Mouse (Mus musculus): ENCODE data around the gene Dnlz.

Gene Dnlz

GRCm38 (mm10) chr2:26319519-26320244 is 32.2 kb downstream of the Dnlz start:
- DNase-seq = peak; percentile 23 to 29

DNA sequence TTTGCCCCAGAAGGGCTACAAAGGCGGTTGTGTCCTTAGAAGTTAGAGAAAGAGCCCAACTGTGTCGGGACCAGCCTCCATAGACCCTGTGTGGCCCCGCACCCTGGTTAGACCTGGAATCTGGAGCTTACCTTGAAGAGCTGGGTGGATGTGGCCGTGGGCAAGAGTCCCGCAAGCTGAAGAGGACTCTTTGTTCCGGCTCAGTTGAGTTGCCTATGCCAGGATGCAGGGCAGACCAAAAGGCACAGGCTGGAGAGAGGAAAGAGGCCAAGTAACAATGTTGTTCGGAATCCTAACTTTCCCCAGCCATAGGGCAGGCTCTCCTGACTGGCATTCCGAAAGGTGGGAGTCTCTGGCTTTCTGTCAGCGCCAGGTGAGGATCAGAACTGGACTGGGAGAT is 32.8 kb downstream of the Dnlz start:
- DNase-seq = peak; percentile 37 to 56

GRCm38 (mm10) chr2:26317991-26318672 is 33.8 kb downstream of the Dnlz start:
- peak; percentile 2 to 20 for DNase-seq

DNA sequence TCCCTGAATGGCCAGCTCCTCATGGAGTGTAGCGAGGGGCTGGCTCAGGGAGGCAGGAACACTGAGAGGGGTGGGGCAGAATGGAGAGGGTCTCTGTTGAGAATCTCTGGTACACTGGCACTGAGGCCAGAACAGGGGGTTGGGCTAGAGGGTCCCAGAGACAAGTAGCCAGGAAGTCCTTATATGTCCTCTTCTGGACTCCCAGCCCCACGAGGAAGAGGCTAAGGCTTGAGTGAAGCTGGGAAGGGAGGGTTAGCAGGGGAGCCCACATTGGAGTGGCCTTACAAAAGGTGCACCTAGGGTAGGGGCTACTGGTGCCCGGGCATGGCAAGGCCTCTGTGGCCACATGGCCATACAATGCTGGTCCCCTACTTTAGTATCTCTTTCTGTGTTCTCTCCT is 34.5 kb downstream of the Dnlz start:
- peak; percentile 7 to 19 for DNase-seq

DNA sequence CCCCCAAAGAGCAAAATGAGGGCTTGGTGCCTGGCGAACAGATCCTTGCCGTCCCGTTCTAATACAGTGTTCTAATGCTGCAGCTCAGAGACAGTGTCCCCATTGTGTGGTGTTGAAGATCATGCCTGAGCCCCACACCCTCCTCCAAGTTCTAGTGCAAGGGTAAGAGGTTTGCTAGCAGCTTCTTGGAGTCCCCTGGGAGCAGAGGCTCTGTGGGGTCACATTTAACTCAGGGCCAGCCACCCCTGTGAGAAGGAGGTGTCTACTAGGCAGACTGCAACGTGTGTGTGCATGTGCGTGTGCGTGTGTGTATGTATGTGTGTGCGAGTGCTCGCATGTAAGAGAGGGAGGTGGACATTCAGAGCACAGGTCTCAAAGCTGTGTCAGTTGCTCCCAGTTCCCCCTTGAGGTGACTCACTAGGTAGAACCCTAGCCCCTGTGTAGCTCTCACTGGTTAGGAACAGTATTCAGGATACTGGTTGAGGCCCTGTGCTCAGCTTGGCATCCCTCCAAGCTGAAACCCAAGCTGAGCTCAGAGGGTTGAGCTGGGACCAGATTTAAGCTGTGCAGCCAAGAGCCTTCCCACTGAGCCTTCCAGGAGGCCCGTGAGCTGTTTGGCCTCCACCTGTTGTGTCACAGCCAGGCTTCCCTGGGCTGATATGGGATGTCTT is 35.2 kb downstream of the Dnlz start:
- DNase-seq = peak; percentile 45 to 60

DNA sequence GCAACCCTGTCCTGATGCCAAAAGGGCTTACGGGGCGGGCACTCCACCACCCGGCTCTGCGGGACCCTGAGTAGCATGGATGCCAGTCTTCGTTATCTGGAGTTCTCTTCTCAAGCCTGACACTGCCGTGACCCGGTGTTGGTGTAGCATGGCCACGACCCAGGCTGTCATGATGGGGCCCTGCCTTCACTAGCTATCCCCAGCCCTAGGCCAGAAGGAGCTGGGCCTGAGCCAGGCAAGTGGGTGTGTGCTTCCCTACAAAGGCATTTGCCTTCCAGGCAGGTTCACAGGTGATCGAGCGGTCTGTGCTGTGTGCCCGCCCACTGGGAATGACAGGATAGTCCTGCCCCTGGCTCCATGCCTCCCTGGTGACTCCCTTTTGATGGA is 36.0 kb downstream of the Dnlz start:
- peak; percentile 81 to 85 for DNase-seq

- DNase-seq = peak; percentile 78 to 86
Observed at GRCm38 (mm10) chr2:26315072-26315924, 36.6 kb downstream of the Dnlz start, which contains the start of gene Gpsm1. Gpsm1 (plus strand) TSS chr2:26315515.

DNA sequence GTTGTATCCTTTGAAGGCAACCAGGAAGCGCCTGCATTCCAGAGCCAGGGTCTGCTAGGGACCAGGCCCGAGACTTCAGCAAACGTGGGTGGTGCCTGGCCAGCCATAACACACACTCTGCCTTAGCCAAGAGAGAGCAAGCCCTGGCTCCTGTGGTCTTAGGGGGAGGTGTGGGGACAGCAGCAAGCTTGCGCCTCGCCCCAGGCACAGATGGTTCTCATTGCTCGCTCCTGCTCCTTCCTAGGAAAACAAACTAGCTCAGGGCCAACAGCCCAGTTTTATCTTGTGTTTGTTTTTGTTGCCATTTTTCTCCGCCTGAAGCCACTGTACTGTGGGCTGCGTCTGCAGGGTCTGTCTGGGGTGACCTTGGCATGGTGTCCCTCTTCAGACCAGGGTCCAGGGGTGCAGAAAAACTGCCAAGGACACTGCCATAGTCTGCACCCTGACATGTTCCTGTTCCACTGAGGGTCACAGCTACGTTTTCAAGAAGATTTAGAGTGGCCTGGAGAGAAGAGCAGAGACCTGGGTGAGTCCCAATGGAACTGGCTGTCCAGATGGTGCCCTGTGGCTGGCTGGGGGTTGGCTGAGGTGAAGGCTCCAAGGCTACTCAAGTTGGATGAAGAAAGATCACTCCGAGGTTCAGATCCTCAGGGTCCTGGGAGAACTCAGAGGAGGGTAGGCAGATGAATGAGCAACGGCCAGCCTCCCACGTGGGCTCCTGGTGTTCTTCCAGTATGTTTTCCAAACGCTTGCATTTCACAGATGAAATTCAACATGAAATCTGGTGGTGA is 37.4 kb downstream of the Dnlz start:
- peak; percentile 82 to 85 for DNase-seq

DNA sequence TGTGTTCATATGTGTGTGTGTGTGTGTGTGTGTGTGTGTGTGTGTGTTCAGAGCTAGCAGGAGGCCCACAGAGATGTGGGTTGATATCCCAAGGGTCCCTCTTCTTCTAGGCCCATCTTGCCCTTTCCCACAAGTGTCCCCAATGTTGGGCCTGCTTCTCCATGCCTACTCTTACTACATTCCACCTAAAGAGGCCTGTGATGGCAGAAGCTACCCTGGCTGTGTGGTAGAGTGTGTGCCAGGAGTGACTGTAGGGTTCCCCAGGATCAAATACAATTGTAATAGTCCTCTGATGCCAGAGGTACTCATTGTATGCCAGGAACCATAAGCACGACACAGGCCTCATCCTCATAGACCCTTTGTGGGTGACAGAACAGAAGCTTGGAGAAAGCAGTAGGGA is 38.5 kb downstream of the Dnlz start:
- no peak for DNase-seq

- peak; percentile 47 to 57 for DNase-seq
Observed at GRCm38 (mm10) chr2:26312812-26313211, 39.1 kb downstream of the Dnlz start.

DNA sequence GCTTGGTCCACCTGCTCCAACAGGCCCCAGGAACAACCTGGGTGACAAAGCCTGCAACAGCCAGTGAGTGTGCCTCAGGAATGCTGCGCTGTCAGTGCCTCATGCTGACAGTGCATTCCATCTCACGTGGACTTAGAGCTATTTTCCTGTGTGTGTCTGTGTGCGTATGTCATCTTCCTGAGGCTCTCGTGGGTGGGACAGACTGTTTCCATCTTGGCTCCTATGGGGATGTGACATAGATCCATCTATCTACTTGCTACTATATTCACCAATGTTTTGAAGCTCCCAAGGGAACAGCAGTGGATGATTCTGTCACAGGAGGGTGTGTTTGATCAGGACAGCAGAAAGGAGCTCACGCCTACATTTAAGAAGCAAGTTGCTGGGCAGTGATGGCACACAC is 40.0 kb downstream of the Dnlz start:
- no peak for DNase-seq

- DNase-seq = no peak
Observed at GRCm38 (mm10) chr2:26309739-26310138, 42.2 kb downstream of the Dnlz start.

DNA sequence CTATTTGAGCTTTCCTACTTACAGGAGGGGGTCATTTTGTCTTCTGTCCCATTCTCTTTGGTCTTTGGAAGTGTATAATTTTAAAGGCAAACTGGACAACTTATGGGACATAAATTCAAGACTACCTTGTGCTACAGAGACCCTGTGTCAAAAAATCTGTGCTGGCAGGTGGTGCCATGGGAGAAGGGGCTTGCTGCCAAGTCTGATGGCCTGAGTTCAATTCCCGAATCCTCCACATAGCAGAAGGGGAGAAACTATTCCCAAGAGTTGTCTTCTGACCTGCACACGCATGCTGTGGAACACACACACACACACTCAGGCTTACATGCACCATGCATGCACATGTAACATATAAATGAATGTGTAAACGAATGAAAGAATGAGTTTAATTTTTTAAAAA is 45.2 kb downstream of the Dnlz start:
- no peak for DNase-seq

- DNase-seq = no peak
Observed at GRCm38 (mm10) chr2:26305555-26305954, 46.4 kb downstream of the Dnlz start.

- no peak for DNase-seq
Observed at GRCm38 (mm10) chr2:26304711-26305110, 47.2 kb downstream of the Dnlz start.

DNA sequence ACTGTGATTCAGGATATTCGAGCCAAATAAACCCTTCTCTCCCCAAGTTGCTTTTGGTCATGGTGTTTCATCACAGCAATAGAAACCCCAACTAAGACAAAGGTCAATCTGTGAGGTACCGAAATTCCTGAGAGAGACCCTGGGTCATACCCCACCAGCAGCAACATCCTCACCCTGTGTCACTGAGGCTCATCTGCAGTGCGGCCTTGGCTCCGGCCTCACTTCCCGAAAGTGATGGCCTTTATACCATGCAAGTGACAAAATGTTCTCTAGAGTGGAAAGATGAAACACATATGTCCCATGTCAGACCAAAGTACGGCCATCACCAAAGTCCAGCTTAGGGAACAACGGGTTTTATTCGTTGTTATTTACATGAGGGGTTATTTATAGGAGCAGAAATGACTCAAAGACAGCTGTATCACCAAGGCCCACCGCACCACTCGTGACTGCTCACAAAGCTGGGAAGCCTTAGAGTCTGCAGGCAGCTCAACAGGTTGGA is 49.9 kb downstream of the Dnlz start:
- DNase-seq = no peak

DNA sequence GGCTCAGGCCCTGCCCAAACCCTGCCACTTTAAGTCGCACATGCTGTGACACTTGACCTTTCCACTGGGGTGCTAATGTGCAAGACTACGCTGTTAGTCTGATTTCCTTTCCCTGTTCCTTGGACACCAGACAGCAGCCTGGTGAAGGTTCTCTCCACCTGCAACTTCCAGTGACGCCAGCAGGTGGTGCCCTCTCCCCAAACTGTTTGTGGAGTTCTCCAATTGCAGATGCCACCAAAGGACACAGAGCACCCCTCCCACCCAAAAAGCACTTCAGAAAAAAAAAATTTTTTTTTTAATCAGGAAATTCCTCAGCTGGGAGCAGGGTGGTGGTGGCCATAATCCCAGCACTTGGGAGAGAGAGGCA is 51.1 kb downstream of the Dnlz start:
- DNase-seq = peak; percentile 94 to 96

DNA sequence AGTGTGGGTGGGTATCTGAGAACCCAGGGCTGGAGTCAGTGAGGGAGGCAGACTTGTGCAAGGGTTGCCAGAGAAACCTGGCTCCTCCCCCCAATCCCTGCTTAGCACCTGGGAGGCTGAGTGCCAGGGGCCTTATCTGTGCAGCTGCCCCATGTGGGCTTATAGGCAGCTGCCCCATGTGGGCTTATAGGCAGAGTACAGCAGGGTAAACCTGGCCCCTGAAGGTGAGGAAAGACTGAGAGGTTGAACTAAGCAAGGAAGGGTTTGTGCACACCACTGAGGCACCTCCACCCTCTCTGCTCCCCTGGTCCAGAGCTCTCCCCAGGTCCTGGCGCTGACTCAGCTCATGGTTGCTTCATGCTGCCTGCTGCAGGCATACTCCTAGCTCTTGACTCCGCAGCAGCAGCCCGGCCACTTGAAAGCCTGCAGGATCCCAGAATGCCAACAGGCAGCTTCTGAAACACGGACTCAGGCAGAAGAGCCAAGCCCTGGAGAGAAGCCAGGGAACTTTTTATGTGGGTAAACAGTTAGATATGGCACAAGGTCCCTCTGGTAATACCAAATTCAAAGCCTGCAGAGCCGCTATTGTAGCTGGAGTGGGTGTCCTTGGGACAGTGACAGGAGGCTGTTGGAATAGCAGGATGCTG is 51.6 kb downstream of the Dnlz start:
- DNase-seq = peak; percentile 32 to 48

- peak; percentile 61 to 62 for DNase-seq
Observed at GRCm38 (mm10) chr2:26299336-26299735, 52.6 kb downstream of the Dnlz start.

GRCm38 (mm10) chr2:26298856-26299230 is 53.1 kb downstream of the Dnlz start:
- peak in 1 of 2 experiments; percentile 29 for DNase-seq

GRCm38 (mm10) chr2:26298208-26298855 is 53.6 kb downstream of the Dnlz start:
- peak; percentile 49 to 55 for DNase-seq

Measured in cerebellum, postnatal 36 days (tissue).